Mouse (Mus musculus) embryonic facial prominence, embryonic 13.5 days (tissue): ENCODE data around the gene 9330161L09Rik. TPM values are rescaled to one million over a fixed set of nuclear protein-coding genes. Genes with fewer than 3 reads are reported as not detected.
"Not testable (repeated sequence)": the region's sequence is repeated elsewhere in the genome, so short reads cannot be mapped to it uniquely, and the experiment has no call there.

Source experiments
- ATAC-seq: fragments of 200-750 bp; cut with Nextera tagmentation; 2 replicates; pipeline ENCODE4 v1.8.0; 2017; ENCODE audit warnings: low read depth; ENCODE audit not compliant: insufficient number of reproducible peaks, insufficient read depth, low FRiP score, low TSS enrichment
- H3K27ac ChIP-seq: fragments of 300-500 bp; sonication (generic); 2 replicates; pipeline ENCODE4 v1.5.1; 2015; ENCODE audit warnings: moderate library complexity, mild to moderate bottlenecking, inconsistent platforms
- H3K27me3 ChIP-seq: fragments of 300-500 bp; sonication (generic); 2 replicates; pipeline ENCODE4 v1.6.1; 2015; ENCODE audit warnings: mild to moderate bottlenecking, inconsistent platforms
- H3K36me3 ChIP-seq: fragments of 300-500 bp; sonication (generic); 2 replicates; pipeline ENCODE4 v1.6.1; 2015; ENCODE audit warnings: mild to moderate bottlenecking, inconsistent platforms
- H3K4me1 ChIP-seq: fragments of 300-500 bp; sonication (generic); 2 replicates; pipeline ENCODE4 v1.6.1; 2015; ENCODE audit warnings: inconsistent platforms
- H3K4me2 ChIP-seq: fragments of 300-500 bp; sonication (generic); 2 replicates; pipeline ENCODE4 v1.6.1; 2015; ENCODE audit warnings: moderate library complexity, mild to moderate bottlenecking, inconsistent platforms
- H3K4me3 ChIP-seq: fragments of 300-500 bp; sonication (generic); 2 replicates; pipeline ENCODE4 v1.5.1; 2015; ENCODE audit warnings: mild to moderate bottlenecking, inconsistent platforms
- H3K9ac ChIP-seq: fragments of 300-500 bp; sonication (generic); 2 replicates; pipeline ENCODE4 v1.6.1; 2015; ENCODE audit warnings: mild to moderate bottlenecking, inconsistent platforms
- H3K9me3 ChIP-seq: fragments of 300-500 bp; sonication (generic); 2 replicates; pipeline ENCODE4 v1.6.1; 2016; ENCODE audit warnings: inconsistent platforms
- WGBS: fragments of 180-500 bp; shearing (Covaris S2); methylation state at CpG from one replicate; pipeline ENCODE4 v1.1.7; 2015; ENCODE audit warnings: mixed read lengths; 5-methylcytosine and 5-hydroxymethylcytosine counted together
- polyA plus RNA-seq: library from polyadenylated mRNA; unstranded; fragments of >200 nt; fragmentation: Nextera tagmentation; extraction: Ambion mirVana; gene quantifications from 2 replicates; pipeline ENCODE4 v1.2.1, GENCODE M21; 2015

9330161L09Rik gene
- polyA plus RNA-seq: 0.45 and 0.63 TPM in 2 replicates

- Histone ChIP-seq H3K4me2 (no peak within 1 kb of the TSS), H3K4me1 (no peaks in the 10 kb centered on the region), H3K27ac (no peak within 1 kb of the TSS), H3K9me3 (no peaks in the 10 kb centered on the region), H3K36me3 (peaks cover 98% of the 10 kb centered on the region), H3K4me3 (no peak within 1 kb of the TSS), H3K27me3 (no peaks in the 10 kb centered on the region), H3K9ac (no peak within 1 kb of the TSS)
- 96% methylated on average over 4 of the region's 4 CpGs for WGBS
- ATAC-seq: no peak
These were observed at the start of gene 9330161L09Rik for GRCm38 (mm10) chr12:103407720-103408119. 9330161L09Rik (minus strand) TSS chr12:103407820.

GRCm38 (mm10) chr12:103457140-103457539 is 49.5 kb upstream of the 9330161L09Rik start, which contains the start of gene Ifi27l2b:
Ifi27l2b (minus strand) TSS chr12:103457223.
- H3K4me3 ChIP-seq: no peak within 1 kb of the TSS
- no peak within 1 kb of the TSS for H3K27ac ChIP-seq
- no peaks in the 10 kb centered on the region for H3K9me3 ChIP-seq
- H3K9ac ChIP-seq: no peak within 1 kb of the TSS
- ATAC-seq: no peak
- H3K4me1 ChIP-seq: no peaks in the 10 kb centered on the region
- no peaks in the 10 kb centered on the region for H3K27me3 ChIP-seq
- H3K4me2 ChIP-seq: no peak within 1 kb of the TSS
- WGBS: 80% methylated on average over 3 of the region's 3 CpGs
- H3K36me3 ChIP-seq: no peaks in the 10 kb centered on the region

- no CpG with 5 or more reads among the region's 1 CpGs for WGBS
- H3K9me3 ChIP-seq, H3K4me1 ChIP-seq, H3K4me2 ChIP-seq, H3K9ac ChIP-seq, H3K36me3 ChIP-seq, H3K27ac ChIP-seq, H3K4me3 ChIP-seq, ATAC-seq, H3K27me3 ChIP-seq: not testable (repeated sequence)
These were observed 49.1 kb upstream of the 9330161L09Rik start for GRCm38 (mm10) chr12:103456727-103457126.

GRCm38 (mm10) chr12:103453361-103453760 is 45.7 kb upstream of the 9330161L09Rik start:
- Histone ChIP-seq H3K27ac (no peak overlapping the region), H3K9me3 (no peaks in the 10 kb centered on the region), H3K4me2 (no peak overlapping the region), H3K27me3 (no peaks in the 10 kb centered on the region), H3K9ac (no peak overlapping the region), H3K36me3 (no peaks in the 10 kb centered on the region), H3K4me1 (no peaks in the 10 kb centered on the region), H3K4me3 (no peak overlapping the region)
- no peak for ATAC-seq

- H3K4me1 ChIP-seq: no peaks in the 10 kb centered on the region
- H3K4me2 ChIP-seq: no peak overlapping the region
- H3K9ac ChIP-seq: no peak overlapping the region
- H3K27me3 ChIP-seq: no peaks in the 10 kb centered on the region
- H3K36me3 ChIP-seq: no peaks in the 10 kb centered on the region
- no peak overlapping the region for H3K27ac ChIP-seq
- 76% methylated on average over 3 of the region's 3 CpGs for whole genome bisulfite sequencing
- H3K9me3 ChIP-seq: no peaks in the 10 kb centered on the region
- no peak for ATAC-seq
- H3K4me3 ChIP-seq: no peak overlapping the region
These were observed 37.4 kb upstream of the 9330161L09Rik start for GRCm38 (mm10) chr12:103445060-103445459.

- H3K27me3 ChIP-seq, H3K9ac ChIP-seq, H3K4me3 ChIP-seq, H3K4me2 ChIP-seq, H3K36me3 ChIP-seq, ATAC-seq, H3K9me3 ChIP-seq, H3K27ac ChIP-seq, H3K4me1 ChIP-seq: not testable (repeated sequence)
- WGBS: 30% methylated on average over 6 of the region's 7 CpGs
These were observed 36.6 kb upstream of the 9330161L09Rik start for GRCm38 (mm10) chr12:103444261-103444660.

GRCm38 (mm10) chr12:103443524-103443923 is 35.9 kb upstream of the 9330161L09Rik start, which contains the start of gene Ifi27l2a:
Ifi27l2a (minus strand) TSS chr12:103443680.
- 44% methylated on average over 3 of the region's 3 CpGs for WGBS
- no peak for ATAC-seq
- Histone ChIP-seq H3K9ac (no peak within 1 kb of the TSS), H3K4me1 (no peaks in the 10 kb centered on the region), H3K4me3 (no peak within 1 kb of the TSS), H3K27ac (no peak within 1 kb of the TSS), H3K27me3 (no peaks in the 10 kb centered on the region), H3K4me2 (no peak within 1 kb of the TSS), H3K9me3 (no peaks in the 10 kb centered on the region), H3K36me3 (no peaks in the 10 kb centered on the region)

GRCm38 (mm10) chr12:103437601-103438000 is 30.0 kb upstream of the 9330161L09Rik start:
- Histone ChIP-seq H3K4me3 (no peak overlapping the region), H3K9ac (no peak overlapping the region), H3K4me2 (no peak overlapping the region), H3K9me3 (no peaks in the 10 kb centered on the region), H3K36me3 (no peaks in the 10 kb centered on the region), H3K4me1 (no peaks in the 10 kb centered on the region), H3K27me3 (no peaks in the 10 kb centered on the region), H3K27ac (no peak overlapping the region)
- WGBS: 90% methylated on average over 1 of the region's 1 CpGs
- ATAC-seq: no peak

- no peak for ATAC-seq
- Histone ChIP-seq H3K36me3 (no peaks in the 10 kb centered on the region), H3K4me2 (peak overlapping the region; percentile 40), H3K27me3 (no peaks in the 10 kb centered on the region), H3K4me1 (no peaks in the 10 kb centered on the region), H3K9ac (no peak overlapping the region), H3K9me3 (no peaks in the 10 kb centered on the region), H3K4me3 (0 out of 2 replicates have a peak overlapping the region, but pooled peaks have one; percentile 26), H3K27ac (no peak overlapping the region)
These were observed 27.2 kb upstream of the 9330161L09Rik start for GRCm38 (mm10) chr12:103434861-103435260.

GRCm38 (mm10) chr12:103433986-103434731 is 26.5 kb upstream of the 9330161L09Rik start, which contains the start of gene Ifi27:
Ifi27 (plus strand) TSS chr12:103434211.
- peak; percentile 75; the same call in 1 of the 2 replicates for ATAC-seq
- no peaks in the 10 kb centered on the region for H3K27me3 ChIP-seq

GRCm38 (mm10) chr12:103433430-103433829 is 25.8 kb upstream of the 9330161L09Rik start:
- Histone ChIP-seq H3K27ac (0 out of 2 replicates have a peak overlapping the region, but pooled peaks have one; percentile 34), H3K9me3 (no peaks in the 10 kb centered on the region), H3K4me1 (no peaks in the 10 kb centered on the region), H3K4me2 (no peak overlapping the region), H3K9ac (no peak overlapping the region), H3K27me3 (no peaks in the 10 kb centered on the region), H3K4me3 (no peak overlapping the region), H3K36me3 (no peaks in the 10 kb centered on the region)
- WGBS: 81% methylated on average over 2 of the region's 2 CpGs
- no peak for ATAC-seq

More at GRCm38 (mm10) chr12:103433986-103434731, 26.5 kb upstream of the 9330161L09Rik start, which contains the start of gene Ifi27:
- H3K4me1 ChIP-seq: no peaks in the 10 kb centered on the region
- H3K9me3 ChIP-seq: no peaks in the 10 kb centered on the region
- no peak within 1 kb of the TSS for H3K9ac ChIP-seq
- no peaks in the 10 kb centered on the region for H3K36me3 ChIP-seq
- H3K27ac ChIP-seq: peak within 1 kb of the TSS; percentile 34; the same call in 1 of the 2 replicates
- whole genome bisulfite sequencing: 54% methylated on average over 8 of the region's 8 CpGs
- H3K4me2 ChIP-seq: peak within 1 kb of the TSS; percentile 40
- peak within 1 kb of the TSS; percentile 26 for H3K4me3 ChIP-seq

- no peak overlapping the region for H3K4me3 ChIP-seq
- H3K36me3 ChIP-seq: peaks cover 16% of the 10 kb centered on the region
- H3K27ac ChIP-seq: no peak overlapping the region
- no peak overlapping the region for H3K9ac ChIP-seq
- no peak overlapping the region for H3K4me2 ChIP-seq
- H3K4me1 ChIP-seq: peaks cover 25% of the 10 kb centered on the region
- no peaks in the 10 kb centered on the region for H3K9me3 ChIP-seq
- H3K27me3 ChIP-seq: no peaks in the 10 kb centered on the region
- 90% methylated on average over 7 of the region's 7 CpGs for WGBS
- no peak for ATAC-seq
These were observed 19.1 kb upstream of the 9330161L09Rik start for GRCm38 (mm10) chr12:103426710-103427109.
